ENCODE assay signal across 9 mouse cellular contexts in the genomic region with DNA sequence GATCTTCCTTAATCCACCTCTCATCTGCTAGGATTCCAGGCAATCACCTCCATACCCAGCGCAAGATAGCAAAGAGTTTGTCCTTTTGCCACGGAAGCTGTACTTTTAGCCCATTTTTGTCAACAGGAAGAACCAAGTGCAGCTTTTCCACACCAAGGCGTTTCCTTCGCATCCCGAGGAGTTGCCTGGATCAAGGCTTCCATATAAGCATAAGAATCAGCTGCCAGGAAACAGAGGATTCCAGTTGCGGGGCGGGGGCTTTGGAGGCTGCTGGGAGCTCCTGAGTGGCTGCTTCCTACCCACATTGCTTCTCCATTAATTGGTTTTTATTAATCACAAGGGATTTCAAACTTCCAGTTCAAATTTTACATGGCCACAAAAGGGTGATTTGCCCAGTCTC.
A peak's percentile ranks its signal among the peaks of the same experiment; 100 is the strongest.
DNase-seq lines count a peak whose midpoint lies in the region; ATAC-seq and TF ChIP-seq lines count a peak whose summit lies in the region.
"Had no signal": no experiment of that assay in that cellular context is flagged by ENCODE, and none has a peak within 500 bp of the region (broad histone marks: within the 10 kb centered on the region; RNA-seq: fewer than 3 reads in every experiment).

No protein-coding gene starts in this region.

- H3K9me3 ChIP-seq in hindbrain, embryonic 14.5 days (ENCODE audit: control insufficient read depth, low read length), result no peaks in the 10 kb centered on the region
- 0 out of 2 replicates have a peak, but pooled peaks cover 2% of the 10 kb centered on the region for H3K9me3 ChIP-seq in neural tube, embryonic 13.5 days

- TF ChIP-seq CTCF in layer of hippocampus, adult 2 months (conservative IDR thresholded peaks at IDR 0.05), result no peak
- TF ChIP-seq CTCF in left cerebral cortex, adult 2 months (IDR thresholded peaks at IDR 0.05), result no peak

- H3K9ac ChIP-seq in hindbrain, embryonic 14.5 days, result no peak overlapping the region
- no peak overlapping the region; the same call in 1 of the 2 replicates for H3K9ac ChIP-seq in neural tube, embryonic 13.5 days

- peak overlapping the region; percentile 29; the same call in 1 of the 2 replicates for H3K27ac ChIP-seq in layer of hippocampus, adult 2 months
- peak overlapping the region; percentile 11 for H3K27ac ChIP-seq in hindbrain, embryonic 14.5 days
- H3K27ac ChIP-seq in neural tube, embryonic 13.5 days (replicated peaks), result peak overlapping the region; percentile 64
- H3K27ac ChIP-seq in left cerebral cortex, adult 2 months, result no peak overlapping the region

- no peaks in the 10 kb centered on the region for H3K36me3 ChIP-seq in hindbrain, embryonic 14.5 days (replicated peaks; ENCODE audit: control insufficient read depth, insufficient read depth)
- H3K36me3 ChIP-seq in neural tube, embryonic 13.5 days, result no peaks in the 10 kb centered on the region

- H3K4me2 ChIP-seq in hindbrain, embryonic 14.5 days (replicated peaks), result peak overlapping the region; percentile 34; the same call in 1 of the 2 replicates
- H3K4me2 ChIP-seq in neural tube, embryonic 13.5 days, result peak overlapping the region; percentile 40

- peaks cover 19% of the 10 kb centered on the region for H3K4me1 ChIP-seq in hindbrain, embryonic 14.5 days (replicated peaks; ENCODE audit: control insufficient read depth, insufficient read depth, low read length)
- peaks cover 33% of the 10 kb centered on the region for H3K4me1 ChIP-seq in neural tube, embryonic 13.5 days (replicated peaks)

- no peak for ATAC-seq in hindbrain, embryonic 14.5 days (ENCODE audit: low FRiP score)
- no peak for ATAC-seq in neural tube, embryonic 13.5 days (ENCODE audit: low read depth)

- H3K4me3 ChIP-seq in layer of hippocampus, adult 2 months, result no peak overlapping the region; the same call in 1 of the 2 replicates
- H3K4me3 ChIP-seq in hindbrain, embryonic 14.5 days (replicated peaks; ENCODE audit: low read length), result no peak overlapping the region
- no peak overlapping the region for H3K4me3 ChIP-seq in neural tube, embryonic 13.5 days
- H3K4me3 ChIP-seq in left cerebral cortex, adult 2 months, result no peak overlapping the region

- peak; percentile 10 for DNase-seq in embryo, embryonic 10 days (ENCODE audit: low spot score)
- no peak for DNase-seq in embryo, embryonic 9.5 days (ENCODE audit: extremely low spot score)
- DNase-seq in layer of hippocampus, adult 2 months (ENCODE audit: low spot score in 2 of 2), result no peak
- no peak for DNase-seq in layer of hippocampus, adult 9-11 months
- no peak for DNase-seq in hindbrain, embryonic 14.5 days (ENCODE audit: low spot score)
- DNase-seq in left cerebral cortex, adult 2 months (ENCODE audit: extremely low spot score in 1 of 2, low spot score in 2 of 2), result no peak
- DNase-seq in spleen, postnatal 14 days (ENCODE audit: low spot score in 2 of 2), result no peak
- DNase-seq: cerebellum, adult 8-10 months had no signal

- WGBS in hindbrain, embryonic 14.5 days, result 27% methylated on average over 7 of the region's 7 CpGs
- 29% methylated on average over 7 of the region's 7 CpGs for WGBS in neural tube, embryonic 13.5 days

- H3K27me3 ChIP-seq in hindbrain, embryonic 14.5 days (ENCODE audit: control insufficient read depth, insufficient read depth, low read length), result no peaks in the 10 kb centered on the region
- H3K27me3 ChIP-seq in neural tube, embryonic 13.5 days, result peaks cover 12% of the 10 kb centered on the region

- intact Hi-C loops in left cerebral cortex, adult 2 months (cut with DNase I), result no loop called here
